Mouse (Mus musculus): ENCODE results near the gene Myo1b.
A peak's percentile ranks its signal among the peaks of the same experiment; 100 is the strongest.

Myo1b gene

DNA sequence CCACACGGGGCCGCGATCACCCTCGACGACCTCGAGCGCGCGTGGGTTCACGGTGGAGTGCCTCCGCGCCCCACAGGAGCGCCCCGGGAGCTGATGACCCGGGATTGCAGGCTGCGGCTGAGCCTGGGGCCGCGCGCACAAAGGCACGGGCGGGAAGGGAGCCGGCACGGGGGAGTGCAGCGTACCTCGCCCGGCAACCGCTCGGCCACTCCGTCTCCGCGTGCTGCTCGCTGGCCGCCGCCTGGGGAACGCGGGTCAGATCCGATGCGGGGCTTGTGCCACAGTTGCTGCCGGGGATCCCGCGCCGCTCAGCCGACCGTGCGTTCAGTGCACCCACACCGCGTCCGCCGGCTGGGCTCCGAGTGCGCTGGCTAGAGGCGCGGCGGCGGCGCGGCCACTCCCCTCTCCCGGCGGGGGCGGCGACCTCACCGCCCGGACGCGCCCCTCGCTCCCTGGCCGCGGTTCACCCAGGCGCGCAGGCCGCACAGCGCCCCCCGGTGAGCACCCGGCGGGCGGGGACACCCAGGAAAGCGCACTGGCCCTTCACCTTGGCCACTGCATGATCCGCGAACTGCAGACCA, at the start of gene Myo1b:
Myo1b (minus strand) TSS at position 496 of the 581 bp plus-strand sequence.
- DNase-seq (ENCODE audit: low spot score), result peak; percentile 80

DNA sequence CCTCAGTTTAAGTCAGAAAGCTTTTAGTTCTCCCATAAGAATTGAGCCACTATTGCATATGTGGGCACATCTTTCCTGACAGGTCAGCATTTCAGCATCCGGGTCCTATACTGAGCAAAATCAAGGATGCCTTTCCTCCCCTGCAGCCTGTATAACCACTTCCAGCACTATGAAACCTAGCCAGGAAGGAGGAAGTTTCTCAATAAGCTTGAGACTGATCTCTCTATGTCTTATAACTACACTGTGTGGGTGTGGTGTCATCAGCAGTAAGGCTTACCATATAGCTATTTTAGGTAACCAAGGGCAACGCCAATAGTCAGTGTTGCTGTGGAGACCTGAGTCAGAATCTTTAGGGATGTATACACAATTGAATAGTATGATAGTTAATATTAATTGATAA, 48.8 kb upstream of the Myo1b start:
- DNase-seq (ENCODE audit: low spot score), result no peak

DNA sequence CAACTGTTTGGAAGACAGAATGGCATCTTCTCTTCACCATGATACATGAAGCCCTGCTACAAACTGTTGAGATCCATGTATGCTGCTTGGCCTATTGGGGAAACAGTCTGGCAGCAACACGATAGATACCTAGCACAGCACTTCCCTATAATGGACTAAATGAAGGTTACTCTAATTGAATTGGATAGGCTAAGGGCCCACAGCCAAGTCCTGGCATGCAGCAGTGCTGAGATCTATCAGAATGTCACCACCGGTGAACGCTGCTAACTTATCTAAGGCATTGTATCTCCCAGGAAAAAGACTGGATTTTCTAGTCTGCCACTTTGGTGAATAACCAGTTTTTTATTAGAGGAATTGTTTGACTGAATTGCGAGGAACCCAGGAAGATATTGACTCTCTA, 31.2 kb upstream of the Myo1b start:
- no peak for DNase-seq (ENCODE audit: low spot score)

- DNase-seq (ENCODE audit: low spot score), result no peak
Observed at GRCm38 (mm10) chr1:51944755-51945154, 28.9 kb upstream of the Myo1b start.

DNA sequence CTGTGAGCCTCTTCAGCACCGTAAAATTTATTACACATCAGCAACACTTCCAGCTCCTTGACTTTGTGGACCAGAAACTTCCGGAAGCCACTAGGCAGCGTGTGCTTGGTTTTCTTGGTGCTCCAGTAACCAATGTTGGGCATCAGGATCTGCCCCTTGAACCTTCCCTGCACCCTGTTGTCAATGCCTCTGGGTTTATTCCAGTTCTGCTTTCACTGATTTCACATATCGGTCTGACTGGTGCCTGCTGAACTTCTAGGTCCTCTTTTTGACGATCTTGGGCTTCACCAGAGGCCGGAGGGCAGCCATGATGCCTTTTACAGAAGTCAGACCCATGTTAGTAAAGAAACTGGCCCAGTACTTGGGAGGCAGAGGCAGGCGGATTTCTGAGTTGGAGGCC, 22.5 kb upstream of the Myo1b start:
- no peak for DNase-seq (ENCODE audit: low spot score)

GRCm38 (mm10) chr1:51935006-51935405, 19.1 kb upstream of the Myo1b start:
- DNase-seq (ENCODE audit: low spot score), result peak; percentile 47

DNA sequence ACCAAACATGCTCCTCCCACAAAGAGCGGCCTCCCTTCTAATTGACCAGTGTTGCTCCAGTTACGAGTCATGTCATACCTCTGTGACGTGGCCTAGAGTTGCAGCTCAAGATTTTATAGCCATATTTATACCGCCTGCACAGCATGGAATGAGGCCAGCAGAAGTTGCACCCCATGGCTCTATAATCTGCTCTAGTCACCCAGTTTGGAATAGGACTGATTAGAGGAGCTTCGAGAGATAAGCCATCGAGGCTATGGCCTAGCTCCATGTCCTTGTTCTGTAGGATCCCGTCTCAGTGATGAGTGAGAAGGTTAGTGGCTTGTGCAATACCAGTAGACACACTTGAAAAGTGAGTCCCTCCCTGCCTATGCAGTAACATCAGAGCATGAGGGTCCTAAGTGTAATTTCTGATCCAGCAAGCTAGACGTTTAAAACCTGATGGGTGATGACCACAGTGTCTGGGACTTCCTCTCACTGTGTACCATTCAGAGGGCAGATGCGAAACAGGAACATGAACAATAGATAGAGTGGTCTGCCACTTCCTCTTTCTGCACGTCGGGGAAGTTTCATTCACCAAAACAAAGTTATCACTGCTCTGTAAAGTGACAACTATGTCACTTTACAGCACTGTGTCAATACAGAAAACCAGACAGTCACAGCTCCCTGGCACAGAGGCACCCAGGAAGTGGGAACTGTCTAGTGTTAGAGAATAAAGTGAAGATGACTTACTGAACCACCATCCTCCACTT, 18.5 kb upstream of the Myo1b start:
- no peak for DNase-seq (ENCODE audit: low spot score)

DNA sequence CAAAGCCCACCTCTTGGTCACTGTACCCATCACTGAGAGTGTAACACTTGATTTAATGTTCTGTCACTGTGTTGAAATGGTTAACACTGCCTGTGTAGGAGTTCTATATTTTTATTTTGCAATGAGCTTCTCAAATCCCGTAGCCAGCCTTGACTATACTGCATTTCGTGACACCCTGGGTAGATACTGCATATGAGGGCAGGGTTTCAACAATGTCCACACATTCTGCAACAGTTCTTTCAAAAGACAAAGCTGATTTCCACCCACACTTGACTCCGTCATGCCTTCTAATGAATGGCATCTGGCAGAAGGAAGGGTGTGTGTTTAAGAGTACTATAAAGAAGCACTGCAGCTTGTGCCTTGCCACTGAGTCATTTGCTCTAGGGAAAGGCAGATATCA, 17.0 kb upstream of the Myo1b start:
- no peak for DNase-seq (ENCODE audit: low spot score)

DNA sequence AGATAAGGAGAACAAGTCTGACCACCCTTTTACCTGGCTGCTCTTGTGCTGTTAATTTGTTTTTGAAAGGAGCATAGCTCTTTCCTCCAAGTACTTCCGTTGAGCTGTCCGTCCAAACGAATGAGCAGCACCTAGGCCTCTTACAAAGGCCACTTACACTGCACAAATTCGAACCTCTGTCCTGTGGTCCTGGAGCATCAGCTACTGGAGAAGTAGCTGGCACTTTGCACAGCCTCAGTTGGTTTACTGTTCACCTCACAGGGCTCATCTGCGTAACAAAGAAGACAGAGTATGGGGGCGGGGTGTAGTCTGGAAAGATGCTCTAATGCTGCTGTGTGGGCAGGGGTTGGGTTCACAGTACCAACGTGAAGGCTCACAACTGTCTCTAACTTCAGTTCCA, 15.7 kb upstream of the Myo1b start:
- no peak for DNase-seq (ENCODE audit: low spot score)

GRCm38 (mm10) chr1:51930584-51930983, 14.7 kb upstream of the Myo1b start:
- DNase-seq (ENCODE audit: low spot score), result no peak

GRCm38 (mm10) chr1:51929557-51929956, 13.7 kb upstream of the Myo1b start:
- no peak for DNase-seq (ENCODE audit: low spot score)

DNA sequence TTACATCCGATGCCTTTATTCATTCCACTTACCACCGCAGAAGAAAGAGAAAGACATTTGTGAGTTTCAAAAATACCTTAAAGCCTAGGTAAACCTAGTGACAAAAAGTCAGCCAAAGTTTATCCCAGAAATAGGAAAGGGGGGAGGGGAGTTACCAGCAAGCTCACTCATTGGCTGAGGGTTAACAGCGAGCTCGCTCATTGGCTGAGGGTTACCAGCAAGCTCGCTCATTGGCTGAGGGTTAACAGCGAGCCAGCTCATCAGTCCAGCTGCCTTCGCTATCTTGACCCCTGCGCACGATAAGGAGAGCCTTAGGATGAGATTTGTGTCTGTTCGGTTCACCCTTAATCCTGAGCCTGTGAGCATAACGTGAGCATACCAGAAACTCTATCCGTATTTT, 6.9 kb upstream of the Myo1b start:
- peak; percentile 80 for DNase-seq (ENCODE audit: low spot score)

- DNase-seq (ENCODE audit: low spot score), result no peak
Observed at GRCm38 (mm10) chr1:51916276-51916675, 405 bp upstream of the Myo1b start.

DNA sequence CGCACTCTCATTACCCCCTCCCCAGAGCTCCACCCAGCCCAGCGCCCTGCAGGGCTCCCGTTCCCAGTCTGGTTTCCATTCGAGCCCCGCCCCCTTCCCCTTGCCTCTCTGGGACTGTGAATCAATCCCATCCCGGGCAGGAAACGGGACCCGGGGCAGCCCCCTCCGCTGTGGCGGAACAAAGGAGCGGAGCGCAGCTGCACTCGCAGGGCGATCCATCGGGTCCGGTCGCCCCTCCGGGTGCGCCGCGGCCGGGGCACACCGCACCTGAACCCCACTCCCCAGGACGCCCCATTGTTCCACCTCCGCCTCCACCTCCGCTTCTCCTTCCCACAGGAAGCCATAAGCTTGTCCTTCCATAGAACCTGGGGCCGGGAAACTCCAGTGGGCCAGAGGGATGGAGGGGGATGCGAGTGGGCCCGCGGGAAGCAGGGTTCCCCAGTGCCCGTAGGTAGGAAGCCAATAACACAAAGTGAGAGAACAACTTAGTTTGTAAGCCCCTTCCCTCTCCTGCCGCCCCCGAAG, 758 bp downstream of the Myo1b start:
- peak; percentile 82 for DNase-seq (ENCODE audit: low spot score)

GRCm38 (mm10) chr1:51914095-51914494, 1.8 kb downstream of the Myo1b start:
- DNase-seq (ENCODE audit: low spot score), result no peak

DNA sequence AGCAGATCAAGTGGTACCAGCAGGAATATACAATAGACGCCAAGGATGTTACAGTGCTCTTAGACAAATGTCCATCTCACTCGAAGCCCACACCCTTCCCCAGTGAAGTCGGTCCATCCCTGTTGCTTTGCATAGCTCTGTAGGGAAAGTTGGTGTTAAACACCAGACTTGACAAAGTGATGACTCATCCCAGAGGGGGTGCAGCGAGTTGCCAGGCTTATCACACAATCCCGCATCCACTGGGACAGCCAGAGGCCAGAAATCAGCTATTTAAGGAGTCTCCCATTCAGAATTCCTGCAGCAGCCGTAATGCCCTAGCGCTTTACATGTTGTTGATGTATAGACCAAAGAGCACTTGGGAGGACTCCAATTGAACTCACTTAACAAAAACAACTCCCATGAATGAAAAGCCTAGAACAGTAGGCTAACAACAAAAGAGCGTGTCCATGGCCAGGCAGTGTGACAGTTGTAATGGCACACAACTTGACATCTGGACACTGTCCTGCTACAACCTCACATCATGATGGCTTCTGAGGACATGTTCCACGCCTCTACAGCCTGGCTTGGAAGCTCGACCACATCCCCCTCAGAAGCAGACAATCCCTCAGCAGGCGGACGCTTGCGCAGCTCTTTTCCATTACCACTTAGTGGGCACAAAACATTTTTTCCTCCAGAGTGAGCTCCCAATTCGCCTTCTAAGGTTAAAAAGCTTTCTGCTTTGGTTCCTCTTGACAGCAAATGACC, 2.6 kb downstream of the Myo1b start:
- DNase-seq (ENCODE audit: low spot score), result no peak

DNA sequence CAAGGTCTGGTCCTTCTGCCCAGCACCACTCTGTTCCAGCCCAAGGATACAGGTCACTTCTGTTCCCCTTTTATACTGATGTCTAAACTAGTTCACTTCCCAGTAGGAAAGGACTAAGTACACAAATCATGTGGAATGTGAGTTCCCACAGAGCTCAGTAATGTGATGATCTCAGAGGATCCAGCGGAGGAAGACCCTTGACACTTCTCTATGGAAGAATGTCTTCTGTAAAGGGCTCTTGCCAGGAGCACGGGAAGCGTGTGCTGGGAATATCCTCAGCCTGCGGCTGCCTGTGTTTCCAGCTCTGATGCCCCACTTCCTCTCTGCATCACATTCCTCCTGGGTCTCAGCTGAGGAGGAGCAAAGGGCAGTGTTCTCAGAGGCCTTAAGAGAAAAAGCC, 4.5 kb downstream of the Myo1b start:
- no peak for DNase-seq (ENCODE audit: low spot score)

DNA sequence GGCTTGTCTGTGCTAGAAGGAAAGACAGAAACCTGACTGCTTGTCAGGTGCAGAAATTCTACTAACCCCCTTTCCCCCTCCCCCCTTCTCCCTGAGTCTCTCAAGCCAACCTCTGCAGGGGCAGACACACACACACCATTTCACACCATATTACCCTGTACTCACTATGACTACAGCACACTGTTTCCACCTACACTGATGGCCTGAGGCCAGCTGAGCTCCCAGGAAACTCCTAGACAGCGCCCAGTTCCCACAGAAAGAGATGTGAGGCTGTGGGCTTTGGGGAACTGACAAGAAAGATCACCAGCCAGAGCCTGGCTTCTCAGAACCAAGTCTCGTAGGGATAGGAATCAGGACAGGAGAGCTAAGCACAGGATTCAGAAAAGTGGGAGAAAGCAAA, 6.7 kb downstream of the Myo1b start:
- no peak for DNase-seq (ENCODE audit: low spot score)

DNA sequence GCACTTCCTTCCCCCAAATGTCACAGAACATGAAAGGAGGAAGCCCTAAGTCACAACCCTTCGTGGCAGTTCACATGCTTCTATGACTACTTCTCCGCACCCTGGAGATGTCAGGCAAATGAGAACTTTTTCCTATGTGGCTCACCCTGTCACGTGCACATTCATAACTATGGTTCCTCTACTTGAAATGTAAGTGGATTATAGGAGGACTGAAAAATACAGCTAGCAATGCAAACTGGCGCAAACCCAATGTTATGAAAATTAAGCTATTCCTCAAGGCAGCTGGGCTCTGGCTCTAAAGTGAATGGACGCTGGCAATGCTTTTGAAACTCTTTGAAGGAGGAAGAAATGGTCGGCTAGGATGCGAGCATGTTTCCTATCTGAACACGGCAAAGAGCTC, 8.1 kb downstream of the Myo1b start:
- no peak for DNase-seq (ENCODE audit: low spot score)

GRCm38 (mm10) chr1:51906206-51906906, 9.5 kb downstream of the Myo1b start:
- DNase-seq (ENCODE audit: low spot score), result no peak

DNA sequence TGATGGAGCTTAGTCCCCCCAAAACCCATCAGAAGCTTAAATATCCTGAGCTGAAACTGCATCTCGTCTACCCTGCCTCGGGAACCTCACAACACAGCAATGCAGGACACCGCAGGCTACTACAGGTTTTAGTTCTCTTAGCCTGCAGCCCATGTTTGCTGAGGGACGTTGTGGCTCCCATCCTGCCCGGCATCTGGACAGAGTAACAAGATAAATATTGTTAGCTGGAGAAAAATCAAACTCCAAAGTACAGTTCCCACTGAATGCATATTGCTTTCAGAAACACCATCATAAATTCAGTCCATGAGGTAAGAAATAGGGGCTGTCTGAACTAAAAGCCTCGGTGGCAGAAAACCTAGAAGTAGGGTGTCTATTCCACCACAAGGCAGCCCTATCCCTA, 10.8 kb downstream of the Myo1b start:
- no peak for DNase-seq (ENCODE audit: low spot score)

- no peak for DNase-seq (ENCODE audit: low spot score)
Observed at GRCm38 (mm10) chr1:51897160-51897572, 18.7 kb downstream of the Myo1b start.
